Mouse (Mus musculus): ENCODE data around the gene Rab3il1.
A peak's percentile ranks its signal among the peaks of the same experiment; 100 is the strongest.

Rab3il1 gene

GRCm38 (mm10) chr19:10015442-10015841, 14.0 kb downstream of the Rab3il1 start:
- no peak for DNase-seq

GRCm38 (mm10) chr19:10016151-10016550, 14.7 kb downstream of the Rab3il1 start:
- DNase-seq, result no peak

GRCm38 (mm10) chr19:10017637-10018526, 16.4 kb downstream of the Rab3il1 start:
- DNase-seq, result peak; percentile 93

GRCm38 (mm10) chr19:10018527-10018818, 17.0 kb downstream of the Rab3il1 start:
- no peak for DNase-seq

- no peak for DNase-seq
Measured at GRCm38 (mm10) chr19:10019214-10019760, 17.8 kb downstream of the Rab3il1 start.

GRCm38 (mm10) chr19:10021981-10022380, 20.5 kb downstream of the Rab3il1 start:
- no peak for DNase-seq

GRCm38 (mm10) chr19:10022414-10023303, 21.2 kb downstream of the Rab3il1 start:
- peak; percentile 51 for DNase-seq

- DNase-seq, result no peak
Measured at GRCm38 (mm10) chr19:10023304-10023758, 21.9 kb downstream of the Rab3il1 start.

- DNase-seq, result peak; percentile 51
Measured at GRCm38 (mm10) chr19:10025169-10025875, 23.9 kb downstream of the Rab3il1 start.

GRCm38 (mm10) chr19:10029746-10030145, 28.3 kb downstream of the Rab3il1 start:
- DNase-seq, result no peak

- DNase-seq, result peak; percentile 71
Measured at GRCm38 (mm10) chr19:10033211-10033973, 31.9 kb downstream of the Rab3il1 start.

- no peak for DNase-seq
Measured at GRCm38 (mm10) chr19:10034356-10034755, 32.9 kb downstream of the Rab3il1 start.

GRCm38 (mm10) chr19:10034785-10035447, 33.4 kb downstream of the Rab3il1 start:
- peak; percentile 95 for DNase-seq

- no peak for DNase-seq
Measured at GRCm38 (mm10) chr19:10037534-10037933, 36.1 kb downstream of the Rab3il1 start.

GRCm38 (mm10) chr19:10038364-10038763, 36.9 kb downstream of the Rab3il1 start:
- DNase-seq, result no peak

- DNase-seq, result peak; percentile 84
Measured at GRCm38 (mm10) chr19:10038910-10039309, 37.4 kb downstream of the Rab3il1 start.

GRCm38 (mm10) chr19:10039615-10040014, 38.1 kb downstream of the Rab3il1 start:
- DNase-seq, result no peak

GRCm38 (mm10) chr19:10040866-10041387, 39.5 kb downstream of the Rab3il1 start:
- no peak for DNase-seq

GRCm38 (mm10) chr19:10041388-10042148, 40.1 kb downstream of the Rab3il1 start, which contains the start of gene Fads3:
Gene Fads3 (plus strand): TSS chr19:10041569.
- peak; percentile 86 for DNase-seq

- DNase-seq, result peak; percentile 44
Measured at GRCm38 (mm10) chr19:10042232-10042631, 40.8 kb downstream of the Rab3il1 start.

All from lung, postnatal 14 days (tissue).